Mouse (Mus musculus) cerebral cortex, adult 2 months (tissue): Measurements from ENCODE around the gene Helq.

Experiments
- WGBS: fragments of 180-500 bp; shearing (Covaris S2); methylation state at CpG from one replicate; pipeline ENCODE4 v1.1.7; 2018; 5-methylcytosine and 5-hydroxymethylcytosine counted together

The Helq gene

DNA sequence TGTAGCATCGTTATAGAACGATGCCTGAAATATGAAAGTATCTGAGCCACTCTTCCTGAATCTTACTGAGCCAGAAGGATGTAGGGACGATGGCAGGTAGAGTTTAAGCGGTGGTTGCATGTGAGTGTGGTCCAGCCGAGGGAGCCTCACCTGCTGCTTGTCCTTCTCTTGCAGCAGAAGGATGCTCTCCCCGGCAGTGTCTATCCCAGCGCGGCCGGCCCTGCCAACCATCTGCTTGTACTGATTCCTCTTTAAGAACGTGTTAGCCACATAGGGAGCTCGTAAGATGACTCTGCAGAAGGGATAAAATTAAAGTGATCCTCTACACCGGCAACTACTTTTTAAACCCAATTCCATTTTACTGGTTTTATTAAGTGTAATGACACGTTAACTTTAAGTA is 19.4 kb downstream of the Helq start:
- WGBS, result 75% methylated on average over 13 of the region's 13 CpGs

DNA sequence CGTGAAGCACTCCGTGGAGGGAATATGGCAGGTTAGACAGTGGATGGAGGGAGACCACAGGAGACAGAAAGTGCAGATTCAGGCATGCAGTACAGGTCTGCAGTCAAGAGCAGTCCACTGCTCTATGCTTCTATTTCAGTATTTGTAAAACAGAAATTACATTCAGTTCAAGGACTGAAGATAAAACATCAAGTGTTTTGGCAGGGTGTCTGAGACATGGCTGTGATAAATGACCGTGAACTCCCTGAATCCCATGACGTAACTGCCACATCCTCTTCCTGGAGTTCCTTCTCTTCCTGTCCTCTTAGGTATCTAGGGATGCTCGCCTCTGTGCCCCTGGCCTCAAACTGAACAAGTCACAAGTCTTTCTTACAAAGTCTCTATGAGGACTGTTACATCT is 21.5 kb downstream of the Helq start:
- 93% methylated on average over 5 of the region's 5 CpGs for WGBS

DNA sequence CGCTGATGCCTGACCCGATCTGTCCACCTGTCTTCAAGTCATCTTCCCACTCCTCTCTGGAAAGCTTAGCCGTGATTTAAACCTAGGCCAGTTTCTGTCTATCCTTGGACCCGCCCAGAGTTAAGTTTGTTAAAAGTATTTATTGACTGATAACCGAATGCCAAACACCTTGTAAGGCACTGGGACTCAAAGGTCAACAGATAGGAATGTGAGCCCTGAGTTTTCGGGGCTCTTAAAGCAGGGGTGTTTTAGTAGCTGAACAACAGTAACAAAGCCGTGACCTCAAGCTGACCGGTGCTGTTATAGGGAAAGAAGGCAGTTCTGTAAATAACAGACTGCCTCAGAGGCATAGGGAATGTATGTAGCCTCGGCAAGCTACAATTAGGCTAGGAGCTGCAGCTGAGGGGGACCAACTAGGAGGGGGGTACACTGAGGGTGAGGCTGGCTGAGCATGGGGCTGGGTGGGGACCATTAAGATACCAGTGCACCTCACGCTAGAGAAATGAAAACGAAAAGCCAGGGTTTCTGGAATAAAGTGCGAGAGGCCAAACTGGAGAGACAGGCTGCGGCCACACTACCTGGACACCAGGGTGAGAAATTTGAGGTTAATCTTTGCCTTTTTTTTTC is 22.5 kb downstream of the Helq start:
- WGBS, result 96% methylated on average over 13 of the region's 13 CpGs

DNA sequence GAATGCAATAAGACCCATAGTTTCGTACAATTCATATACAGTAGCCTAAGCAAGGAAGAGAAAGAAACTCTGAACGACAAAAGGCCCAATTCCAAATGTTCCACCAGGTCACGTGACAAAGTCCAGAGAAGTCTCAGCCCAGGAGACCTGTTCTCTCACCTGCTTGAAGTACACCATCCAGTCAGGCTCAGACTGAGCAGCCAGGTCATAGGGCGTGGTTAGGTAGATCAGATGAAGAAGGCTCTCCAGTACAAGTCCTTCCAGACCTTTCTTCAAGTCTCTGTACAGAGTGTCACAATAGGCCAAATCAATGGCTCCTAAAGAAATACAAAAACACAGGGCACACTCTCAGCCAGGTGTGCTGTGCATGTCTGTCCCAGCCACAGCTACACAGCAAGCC is 26.8 kb downstream of the Helq start:
- WGBS, result 98% methylated on average over 4 of the region's 4 CpGs

DNA sequence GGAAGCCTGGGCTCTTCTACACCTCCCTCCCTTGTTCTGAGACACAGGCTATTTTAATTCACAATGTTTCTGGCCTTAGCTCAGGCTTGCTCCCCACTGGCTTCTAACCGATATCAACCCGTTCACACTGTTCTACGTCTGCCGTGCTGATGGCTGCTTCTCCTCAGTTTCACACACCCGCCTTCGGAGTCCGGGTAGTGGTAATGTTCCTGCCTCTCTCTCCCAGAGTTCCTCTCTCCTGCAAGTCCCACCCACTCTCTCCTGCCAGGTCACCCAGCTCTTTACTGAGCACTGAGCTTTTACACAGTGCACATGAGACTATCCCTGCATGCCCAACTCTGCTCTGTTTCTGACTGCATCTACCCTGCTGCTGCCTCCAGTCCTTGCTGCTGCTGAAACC is 32.4 kb downstream of the Helq start:
- 69% methylated on average over 7 of the region's 7 CpGs for WGBS

DNA sequence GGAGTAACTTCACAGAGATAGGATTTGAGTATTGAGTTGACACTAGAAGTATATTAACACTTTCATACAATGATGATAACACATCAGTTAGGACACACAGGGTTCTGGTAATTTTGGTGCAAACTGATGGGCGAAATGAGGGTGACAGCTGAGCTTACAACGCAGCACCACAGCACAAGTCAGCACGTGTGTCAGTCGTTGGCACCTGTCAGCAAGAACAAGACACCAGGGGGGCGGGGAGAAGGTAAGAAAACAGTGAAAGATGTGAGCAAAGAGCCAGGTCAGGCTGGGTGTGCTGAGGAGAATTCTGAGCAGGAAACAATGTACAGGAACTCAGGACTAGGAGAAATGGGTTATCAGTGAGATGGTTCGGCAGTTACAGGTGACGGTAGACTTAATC is 36.7 kb downstream of the Helq start:
- WGBS, result 93% methylated on average over 7 of the region's 7 CpGs

DNA sequence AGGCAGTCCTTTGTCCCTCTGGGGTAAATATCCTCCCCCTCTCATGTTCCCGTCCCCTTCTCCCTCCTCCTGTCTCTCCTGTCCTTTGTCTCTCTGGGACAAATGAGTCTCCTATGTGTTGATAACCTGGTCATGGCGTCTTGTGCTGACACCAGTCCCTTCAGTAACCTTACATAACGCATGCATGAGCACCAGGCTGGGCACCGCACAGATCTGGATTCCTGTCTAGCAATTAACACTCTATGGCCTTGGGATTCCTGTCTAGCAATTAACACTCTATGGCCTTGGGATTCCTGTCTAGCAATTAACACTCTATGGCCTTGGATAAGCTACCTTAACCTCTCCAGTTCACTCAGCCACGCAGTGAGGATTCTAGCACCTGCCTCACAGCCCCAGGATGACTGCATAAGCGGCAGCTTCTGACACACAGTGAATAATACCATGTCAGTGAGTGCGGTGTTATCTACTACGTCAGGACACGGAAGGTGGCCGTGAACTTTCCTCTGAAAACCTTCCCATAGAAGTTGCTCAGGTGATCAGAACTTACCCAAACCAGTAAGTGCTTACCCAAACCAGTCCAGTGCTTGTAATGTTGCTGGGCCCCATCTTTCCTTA is 38.2 kb downstream of the Helq start:
- WGBS, result 86% methylated on average over 10 of the region's 10 CpGs

DNA sequence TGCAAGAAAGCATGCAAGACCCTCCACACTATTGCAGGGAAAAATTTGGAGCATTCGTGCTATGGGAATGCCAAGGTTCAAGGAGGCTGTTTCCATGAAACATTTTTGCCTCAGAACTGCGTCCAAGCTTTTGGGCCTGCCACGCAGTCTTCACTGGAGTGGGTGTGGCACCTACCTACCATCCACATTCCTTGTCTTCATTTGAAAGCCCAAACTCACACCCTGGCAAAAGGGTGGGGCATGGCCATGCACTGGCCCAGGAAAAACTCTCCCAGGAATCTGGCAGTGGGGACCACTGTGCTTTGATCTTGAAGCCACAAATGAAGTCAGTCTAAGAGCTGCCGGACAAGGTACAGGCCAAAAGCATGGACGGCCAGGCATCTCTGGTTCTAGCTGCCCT is 40.3 kb downstream of the Helq start:
- 95% methylated on average over 5 of the region's 5 CpGs for WGBS

DNA sequence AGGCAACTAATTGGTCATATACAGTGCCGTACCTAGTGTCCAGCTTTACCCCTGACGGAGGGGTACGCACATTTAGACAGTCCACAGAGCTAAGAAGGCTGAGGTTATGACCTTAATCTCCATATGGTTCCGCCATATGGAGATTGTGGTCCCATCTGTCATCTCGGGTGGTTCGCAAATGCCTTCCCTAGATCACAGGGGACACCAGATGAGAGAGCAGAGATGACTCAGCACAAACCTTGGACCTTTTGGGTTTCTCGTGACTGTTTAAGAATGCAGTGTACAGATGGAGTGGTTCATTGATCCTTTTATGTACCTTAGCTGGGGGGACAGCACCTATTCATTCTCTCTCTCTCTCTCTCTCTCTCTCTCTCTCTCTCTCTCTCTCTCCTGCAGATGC is 45.0 kb downstream of the Helq start:
- WGBS, result 75% methylated on average over 7 of the region's 7 CpGs

DNA sequence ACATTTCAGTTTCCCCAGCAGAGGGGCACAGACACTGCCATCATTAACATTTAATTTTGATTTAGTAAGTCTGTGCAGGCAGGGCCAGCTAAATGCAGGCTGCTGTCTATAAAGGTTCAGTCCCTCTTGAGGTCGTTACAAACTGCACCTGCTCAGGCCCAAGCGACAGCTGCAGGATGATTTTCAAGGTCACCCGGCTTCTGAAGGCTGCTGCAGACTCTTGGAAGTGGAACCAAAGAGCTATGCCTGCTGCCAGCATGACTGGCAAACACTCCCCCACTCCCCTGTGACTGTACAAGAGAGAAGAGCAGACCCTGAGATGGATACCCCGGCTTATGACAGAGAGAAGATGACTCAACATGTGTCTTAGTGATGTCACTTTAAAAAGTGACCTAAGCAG is 46.7 kb downstream of the Helq start:
- WGBS, result 60% methylated on average over 4 of the region's 4 CpGs

DNA sequence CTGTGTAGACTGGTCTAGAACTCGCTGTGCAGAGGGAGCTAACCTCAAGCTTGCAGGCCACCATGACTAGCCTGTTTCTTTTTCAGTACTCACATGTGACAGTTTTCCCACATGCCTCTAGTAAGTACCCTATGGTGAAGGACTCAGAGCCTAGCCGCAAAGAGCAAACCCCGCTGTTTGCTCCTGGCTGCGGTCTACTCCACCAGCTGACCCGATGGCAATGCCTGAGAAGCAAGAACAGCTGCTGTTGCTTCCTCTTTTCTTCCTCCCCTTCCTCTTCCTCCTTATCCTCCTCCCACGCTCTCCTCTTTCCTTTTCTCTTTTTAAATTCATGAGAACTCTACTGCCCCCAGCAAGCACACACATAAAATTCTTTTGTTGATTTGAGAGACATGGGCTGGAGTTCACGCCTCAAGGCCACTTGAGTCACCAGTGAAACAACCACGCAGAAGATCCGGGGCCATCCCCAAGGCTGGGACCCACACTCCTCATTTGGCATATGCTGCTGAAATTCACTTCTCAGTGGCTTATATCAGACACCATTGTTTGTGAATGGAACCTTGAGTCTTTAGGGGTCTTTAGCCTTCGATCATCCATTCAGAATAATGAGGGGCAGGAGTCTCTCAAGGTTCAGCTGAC is 47.7 kb downstream of the Helq start:
- 82% methylated on average over 10 of the region's 10 CpGs for WGBS

DNA sequence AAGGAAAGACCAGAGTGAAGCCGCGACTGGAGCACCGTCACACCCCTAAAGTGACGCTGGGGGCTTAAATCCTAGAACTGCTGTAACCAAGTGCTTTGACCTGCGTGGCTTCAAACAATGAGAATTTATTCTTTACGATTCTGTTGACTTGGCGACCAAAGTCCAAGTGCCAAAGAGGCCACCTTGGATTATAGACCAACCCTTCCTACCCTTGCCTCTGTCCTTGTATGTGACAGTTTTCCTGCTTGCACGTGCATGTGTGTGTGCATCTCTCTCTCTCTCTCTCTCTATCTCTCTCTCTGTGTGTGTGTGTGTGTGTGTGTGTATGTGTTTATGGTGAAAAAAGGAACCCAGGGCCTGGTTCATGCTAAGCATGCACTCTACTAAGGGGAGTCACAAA is 59.6 kb downstream of the Helq start:
- WGBS, result 95% methylated on average over 8 of the region's 8 CpGs

DNA sequence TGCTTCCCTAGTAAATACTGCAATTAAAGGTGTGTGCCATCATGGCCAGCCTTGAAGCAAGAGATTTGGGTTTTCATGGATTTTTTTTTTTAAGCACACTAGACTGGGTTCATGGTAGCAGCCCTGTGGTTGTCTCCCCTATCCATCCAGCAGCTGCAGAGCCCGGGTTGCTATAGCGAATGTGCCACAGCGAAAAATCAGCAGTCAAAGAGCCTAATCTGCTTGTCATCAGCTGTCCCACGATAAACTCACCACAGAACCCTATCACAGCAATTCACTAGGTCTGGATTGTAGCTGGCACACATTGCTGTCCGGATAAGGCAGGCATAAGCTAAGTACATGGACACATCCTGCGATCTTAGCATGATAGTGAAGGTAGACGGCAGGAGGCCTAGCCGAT is 61.5 kb downstream of the Helq start:
- 90% methylated on average over 8 of the region's 8 CpGs for WGBS

DNA sequence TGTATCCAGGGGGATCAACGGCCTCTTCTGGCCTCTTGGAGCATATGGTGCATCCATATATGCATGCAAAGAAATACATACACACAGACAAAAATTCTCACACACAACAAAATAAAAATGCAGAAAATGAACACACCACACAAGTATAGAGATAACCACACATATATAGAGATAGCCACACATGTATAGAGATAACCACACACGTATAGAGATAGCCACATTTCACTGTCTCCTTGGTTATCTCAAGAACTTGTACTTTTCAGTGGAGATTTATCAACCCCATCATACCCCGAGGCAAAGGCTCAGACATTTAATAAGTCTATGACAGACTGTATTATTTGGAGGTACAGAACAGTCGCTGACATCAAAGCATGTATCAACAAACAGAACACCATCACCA is 63.9 kb downstream of the Helq start:
- 88% methylated on average over 4 of the region's 4 CpGs for WGBS

DNA sequence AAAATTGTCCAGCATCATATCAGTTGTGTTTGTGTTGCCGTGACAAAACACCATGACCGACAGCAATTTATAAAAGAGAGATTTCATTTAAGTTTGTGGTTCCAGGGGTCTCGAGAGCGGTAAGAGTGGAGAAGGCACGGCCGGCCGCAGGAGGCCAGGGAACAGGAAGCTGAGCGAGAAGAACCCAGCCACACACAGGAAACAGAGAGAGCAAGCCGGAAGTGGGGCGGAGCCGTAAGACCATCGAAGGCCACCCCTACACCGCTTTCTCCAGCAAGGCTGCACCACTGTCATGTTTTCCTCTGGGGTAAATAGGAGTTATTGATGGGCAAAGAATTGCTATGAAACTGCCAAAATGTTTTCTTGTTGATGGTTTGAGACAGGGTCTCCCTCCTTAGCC is 69.6 kb downstream of the Helq start:
- WGBS, result 83% methylated on average over 13 of the region's 13 CpGs

DNA sequence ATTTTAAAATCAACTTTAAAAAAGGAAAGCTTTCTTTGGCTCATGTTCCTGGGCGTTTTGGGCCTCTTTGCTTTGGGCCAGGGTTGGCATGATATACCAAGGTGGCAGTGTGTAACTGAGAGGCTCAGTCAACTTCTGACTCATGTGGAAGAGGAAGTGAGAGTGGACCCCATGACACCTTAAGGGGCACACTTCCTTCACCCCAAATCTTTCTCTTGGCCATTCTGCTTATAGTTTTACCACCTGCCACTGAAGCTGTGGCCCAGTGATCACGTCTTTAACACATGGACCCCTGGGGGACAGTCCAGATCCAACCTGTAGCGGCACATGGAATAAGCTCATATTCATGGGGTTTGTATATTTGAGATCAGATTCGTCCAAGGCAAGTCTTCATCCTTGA is 72.4 kb downstream of the Helq start:
- 88% methylated on average over 4 of the region's 4 CpGs for WGBS

DNA sequence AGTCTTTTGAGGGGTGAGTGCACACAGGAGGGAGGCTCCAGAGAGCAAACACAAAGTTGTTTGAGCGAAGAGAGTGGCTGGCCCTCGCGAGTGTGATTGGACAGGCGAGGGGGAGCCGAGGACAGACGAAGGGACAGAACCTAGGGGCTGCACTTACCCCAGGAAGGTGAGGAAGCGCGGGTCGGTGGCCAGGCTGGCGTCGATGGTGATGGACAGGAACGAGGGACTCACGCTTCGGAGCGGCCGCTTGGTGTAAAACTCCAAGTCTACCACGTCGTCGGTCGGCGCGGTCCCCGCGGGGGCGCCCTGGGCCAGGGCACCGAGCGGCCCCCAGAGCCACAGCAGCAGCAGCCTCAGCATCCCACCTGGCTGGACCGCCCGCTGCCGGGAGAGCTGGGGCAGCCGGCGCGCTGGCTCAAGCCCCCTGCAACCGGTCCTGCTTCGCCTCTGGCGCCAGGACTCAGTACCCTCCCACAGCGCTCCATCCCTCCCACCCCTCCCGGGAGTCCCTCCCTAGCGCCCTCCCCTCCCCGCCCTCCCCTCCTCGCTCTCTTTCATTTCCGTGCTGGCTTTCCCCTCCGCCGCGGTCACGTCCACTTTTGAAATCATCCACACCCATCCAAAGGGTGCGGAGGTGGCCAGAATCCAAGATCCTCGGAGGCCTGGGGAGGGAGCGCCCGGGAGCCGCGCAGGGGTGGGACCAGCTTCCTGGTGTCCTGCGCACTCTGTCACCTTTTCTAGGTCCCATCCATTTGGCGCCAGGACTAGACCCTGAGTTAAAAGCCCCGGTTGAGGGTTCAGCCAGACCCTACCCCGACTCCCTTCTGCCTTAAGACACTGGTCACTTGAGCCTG is 78.9 kb downstream of the Helq start, which contains the start of gene Hpse:
Hpse (minus strand) TSS at position 482 of the 854 bp plus-strand sequence.
- under 1% methylated on average over 54 of the region's 56 CpGs for WGBS

DNA sequence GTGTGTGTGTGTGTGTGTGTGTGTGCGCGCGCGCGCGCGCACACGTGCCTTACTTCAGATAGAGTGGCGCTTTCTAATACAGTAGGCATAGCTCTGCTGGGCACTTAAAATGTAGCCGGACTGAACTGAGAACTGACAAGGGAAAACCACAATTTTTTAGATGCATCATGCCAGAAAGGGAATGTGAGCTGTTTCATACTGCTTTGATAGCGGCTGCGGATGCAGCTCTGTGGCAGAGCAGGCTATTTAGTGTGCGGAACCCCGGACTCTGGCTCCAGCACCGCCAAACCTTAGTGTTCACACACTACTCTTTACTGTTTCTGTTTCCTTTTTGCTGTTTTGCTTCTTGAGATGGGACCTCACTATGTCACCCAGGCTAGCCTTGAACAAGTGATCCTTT is 81.6 kb downstream of the Helq start:
- 93% methylated on average over 15 of the region's 15 CpGs for whole genome bisulfite sequencing
